Mouse (Mus musculus) embryonic facial prominence, embryonic 10.5 days (tissue): ENCODE measurements around the gene Gm13090. TPM values are rescaled to one million over a fixed set of nuclear protein-coding genes. Genes with fewer than 3 reads are reported as not detected.

Experiments
- DNase-seq: peaks from one replicate; pipeline ENCODE4 v3.0.0-alpha.2; 2017; ENCODE audit warnings: low spot score
- H3K27ac ChIP-seq: fragments of 300-500 bp; sonication (generic); replicated peaks from 2 replicates; pipeline ENCODE4 v1.5.1; 2016; ENCODE audit warnings: mild to moderate bottlenecking
- H3K27me3 ChIP-seq: fragments of 300-500 bp; sonication (generic); replicated peaks from 2 replicates; pipeline ENCODE4 v1.6.1; 2016; ENCODE audit warnings: low read depth, mild to moderate bottlenecking; ENCODE audit not compliant: poor library complexity, severe bottlenecking
- H3K36me3 ChIP-seq: fragments of 300-500 bp; sonication (generic); replicated peaks from 2 replicates; pipeline ENCODE4 v1.6.1; 2016; ENCODE audit warnings: mild to moderate bottlenecking, moderate library complexity
- H3K4me1 ChIP-seq: fragments of 300-500 bp; sonication (generic); 2 replicates; pipeline ENCODE4 v1.6.1; 2016
- H3K4me3 ChIP-seq: fragments of 300-500 bp; sonication (generic); 2 replicates; pipeline ENCODE4 v1.5.1; 2016; ENCODE audit warnings: mild to moderate bottlenecking, moderate library complexity
- H3K9me3 ChIP-seq: fragments of 300-500 bp; sonication (generic); 2 replicates; pipeline ENCODE4 v1.6.1; 2016; ENCODE audit warnings: mild to moderate bottlenecking
- WGBS: fragments of 180-500 bp; shearing (Covaris S2); methylation state at CpG from one replicate; pipeline ENCODE4 v1.1.7; 2016; 5-methylcytosine and 5-hydroxymethylcytosine counted together
- polyA plus RNA-seq: library from polyadenylated mRNA; unstranded; fragments of >200 nt; fragmentation: Nextera tagmentation; extraction: Ambion mirVana; gene quantifications from 2 replicates; pipeline ENCODE4 v1.2.1, GENCODE M21; 2016

Gm13090 gene
- polyA plus RNA-seq, 1 experiment from 2014 or later, result not detected

DNA sequence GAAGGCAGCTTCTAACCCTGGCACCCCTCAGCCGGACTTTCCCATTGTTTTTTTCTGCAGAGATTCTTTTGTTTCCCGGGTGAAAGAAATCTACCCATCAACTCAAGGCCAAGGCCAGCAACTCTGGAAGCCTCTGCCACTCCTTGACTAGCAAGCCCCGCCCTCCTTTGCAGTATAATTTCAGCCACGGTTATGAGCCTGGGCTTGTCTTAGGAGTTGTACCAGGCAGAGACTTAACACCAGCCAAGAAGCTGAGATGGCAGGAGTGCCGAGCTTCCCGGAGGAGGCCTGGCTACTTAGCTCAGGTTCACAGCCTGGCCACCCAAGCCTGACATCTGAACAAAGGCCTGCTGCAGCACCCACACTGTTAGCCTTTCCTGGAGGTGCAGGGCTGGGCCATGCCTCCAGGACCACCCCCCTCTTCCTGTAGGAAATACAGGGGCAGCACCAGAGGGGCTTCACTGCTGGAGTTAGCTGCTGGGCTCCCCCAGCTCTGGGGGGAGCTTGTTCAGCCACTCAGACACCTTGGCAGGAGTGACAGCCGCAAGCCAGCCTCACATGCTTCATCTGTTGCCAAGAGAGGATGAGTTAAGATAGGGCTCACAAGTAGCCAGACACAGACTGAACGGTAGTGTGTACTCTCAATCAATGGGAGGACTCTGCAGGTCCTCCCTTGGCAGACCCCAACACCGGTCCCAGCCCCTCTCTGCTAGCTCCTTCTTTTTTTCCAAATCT lies 41.6 kb downstream of the Gm13090 start:
- no peaks in the 10 kb centered on the region for H3K9me3 ChIP-seq
- peaks cover 11% of the 10 kb centered on the region; the same call in 1 of the 2 replicates for H3K36me3 ChIP-seq
- 67% methylated on average over 9 of the region's 9 CpGs for WGBS
- peak overlapping the region; percentile 72 for H3K27ac ChIP-seq
- peaks cover 45% of the 10 kb centered on the region for H3K4me1 ChIP-seq
- DNase-seq, result no peak
- peaks cover 21% of the 10 kb centered on the region for H3K27me3 ChIP-seq
- H3K4me3 ChIP-seq, result no peak overlapping the region

DNA sequence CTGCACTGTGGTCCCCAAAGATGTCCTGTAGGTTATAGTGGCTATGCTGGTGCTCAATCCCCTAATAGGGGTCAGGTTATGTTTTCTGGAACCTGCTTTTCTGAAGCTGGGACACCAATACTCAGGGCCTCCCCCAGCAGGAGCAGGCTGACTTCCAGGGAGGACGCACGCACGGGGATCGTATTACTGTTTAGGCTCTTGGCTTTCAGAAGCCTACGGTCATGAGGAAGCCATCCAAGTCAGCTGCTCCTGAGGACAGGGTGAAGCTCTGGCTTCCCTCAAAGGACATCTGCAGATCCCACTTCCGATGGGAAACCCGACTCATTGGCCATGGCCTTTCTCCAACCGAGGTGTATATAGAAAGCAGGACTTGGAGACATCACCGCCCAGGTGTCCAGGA lies 43.1 kb downstream of the Gm13090 start:
- Histone ChIP-seq H3K4me3 (no peak overlapping the region), H3K9me3 (no peaks in the 10 kb centered on the region), H3K27ac (no peak overlapping the region), H3K36me3 (no peaks in the 10 kb centered on the region), H3K27me3 (peaks cover 25% of the 10 kb centered on the region), H3K4me1 (peaks cover 38% of the 10 kb centered on the region)
- 76% methylated on average over 9 of the region's 9 CpGs for WGBS
- no peak for DNase-seq

DNA sequence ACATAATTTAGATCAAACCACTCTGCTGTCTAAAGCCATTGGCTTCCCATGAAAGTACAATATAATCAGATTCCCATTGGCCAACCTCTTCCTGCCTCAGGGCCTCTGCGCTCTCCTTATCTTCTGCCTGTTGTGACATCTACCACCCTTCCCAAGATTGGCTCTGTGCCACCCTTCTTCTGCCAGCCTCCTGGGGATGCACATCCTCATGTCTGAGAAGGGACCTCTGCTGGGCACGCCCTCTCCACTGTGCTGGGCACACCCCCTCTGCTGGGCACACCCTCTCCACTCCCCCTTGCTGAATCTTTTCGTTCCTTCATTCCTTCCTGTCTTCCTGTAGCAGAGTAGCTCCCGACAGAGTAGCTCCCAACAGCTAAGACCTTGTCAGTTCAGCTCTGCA lies 44.4 kb downstream of the Gm13090 start:
- Histone ChIP-seq H3K36me3 (no peaks in the 10 kb centered on the region), H3K27me3 (peaks cover 36% of the 10 kb centered on the region), H3K4me1 (peaks cover 39% of the 10 kb centered on the region), H3K9me3 (no peaks in the 10 kb centered on the region), H3K27ac (no peak overlapping the region), H3K4me3 (no peak overlapping the region)
- no peak for DNase-seq
- 76% methylated on average over 4 of the region's 4 CpGs for WGBS

DNA sequence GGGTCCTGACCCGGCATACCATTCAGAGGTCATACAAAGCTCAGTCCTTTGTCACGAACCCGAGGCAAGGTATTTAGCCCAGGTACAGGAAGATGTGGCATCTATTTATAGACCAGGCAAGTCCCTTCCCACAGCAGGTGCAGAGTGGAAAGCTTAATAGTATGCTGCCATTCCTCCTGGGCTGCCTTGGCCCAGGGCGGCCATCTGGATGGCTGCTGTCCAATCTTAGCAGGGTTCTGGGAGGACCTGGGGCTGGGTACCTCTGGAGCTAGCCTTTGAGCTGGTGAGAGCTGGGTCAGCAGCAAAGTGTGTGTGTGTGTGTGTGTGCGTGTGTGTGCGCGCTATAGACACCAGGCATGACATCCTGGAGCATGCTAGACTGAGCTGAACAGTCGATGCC lies 46.1 kb downstream of the Gm13090 start:
- H3K27ac ChIP-seq, result no peak overlapping the region
- no peaks in the 10 kb centered on the region for H3K36me3 ChIP-seq
- 85% methylated on average over 8 of the region's 8 CpGs for WGBS
- peaks cover 44% of the 10 kb centered on the region for H3K27me3 ChIP-seq
- H3K4me3 ChIP-seq, result no peak overlapping the region
- H3K4me1 ChIP-seq, result peaks cover 43% of the 10 kb centered on the region
- no peak for DNase-seq
- H3K9me3 ChIP-seq, result no peaks in the 10 kb centered on the region

DNA sequence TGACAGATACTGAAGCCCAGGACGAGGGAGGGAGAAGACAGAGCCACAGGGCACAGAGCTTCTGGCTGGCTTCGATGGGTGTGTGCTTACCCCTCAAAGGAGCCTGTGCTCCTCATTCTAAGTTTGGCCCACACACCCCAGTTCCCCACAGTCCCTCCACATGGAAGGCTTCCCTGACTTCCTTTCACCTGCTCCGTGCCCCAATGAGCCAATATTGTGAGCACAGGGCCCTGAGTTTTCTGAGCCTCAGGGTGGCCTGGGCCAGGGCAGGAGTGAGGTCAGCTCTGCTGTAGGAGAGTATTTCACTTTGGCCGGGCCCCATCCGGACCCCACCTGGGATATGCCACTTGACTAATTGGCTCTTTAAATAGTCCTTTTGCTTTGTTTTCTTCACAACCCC lies 48.3 kb downstream of the Gm13090 start:
- peaks cover 40% of the 10 kb centered on the region for H3K4me1 ChIP-seq
- H3K4me3 ChIP-seq, result no peak overlapping the region
- no peaks in the 10 kb centered on the region for H3K36me3 ChIP-seq
- no peak for DNase-seq
- peaks cover 48% of the 10 kb centered on the region for H3K27me3 ChIP-seq
- WGBS, result 60% methylated on average over 5 of the region's 5 CpGs
- H3K9me3 ChIP-seq, result no peaks in the 10 kb centered on the region
- no peak overlapping the region for H3K27ac ChIP-seq

DNA sequence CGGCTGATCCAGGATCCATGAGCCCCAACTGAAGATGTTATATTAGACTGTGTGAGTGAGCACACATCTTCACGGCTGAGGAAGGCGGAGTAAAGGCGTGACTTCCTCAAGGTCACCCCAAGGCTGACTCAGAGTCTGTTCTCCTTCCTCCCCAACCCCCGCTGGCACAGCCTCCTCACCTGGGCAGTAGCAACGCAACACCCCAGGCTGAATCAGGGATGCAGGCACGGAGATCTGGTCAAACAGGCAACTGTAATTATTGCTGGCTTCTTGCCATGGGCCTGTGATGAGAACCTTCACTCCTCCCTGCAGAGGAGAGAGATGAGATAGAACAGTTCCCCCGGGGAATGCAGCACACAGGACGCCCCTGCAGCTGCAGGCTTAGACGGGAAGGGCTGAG lies 48.8 kb downstream of the Gm13090 start:
- no peak for DNase-seq
- H3K36me3 ChIP-seq, result no peaks in the 10 kb centered on the region
- H3K4me1 ChIP-seq, result peaks cover 39% of the 10 kb centered on the region
- H3K9me3 ChIP-seq, result no peaks in the 10 kb centered on the region
- 39% methylated on average over 10 of the region's 10 CpGs for WGBS
- H3K27me3 ChIP-seq, result peaks cover 48% of the 10 kb centered on the region
- no peak overlapping the region for H3K27ac ChIP-seq
- H3K4me3 ChIP-seq, result no peak overlapping the region

DNA sequence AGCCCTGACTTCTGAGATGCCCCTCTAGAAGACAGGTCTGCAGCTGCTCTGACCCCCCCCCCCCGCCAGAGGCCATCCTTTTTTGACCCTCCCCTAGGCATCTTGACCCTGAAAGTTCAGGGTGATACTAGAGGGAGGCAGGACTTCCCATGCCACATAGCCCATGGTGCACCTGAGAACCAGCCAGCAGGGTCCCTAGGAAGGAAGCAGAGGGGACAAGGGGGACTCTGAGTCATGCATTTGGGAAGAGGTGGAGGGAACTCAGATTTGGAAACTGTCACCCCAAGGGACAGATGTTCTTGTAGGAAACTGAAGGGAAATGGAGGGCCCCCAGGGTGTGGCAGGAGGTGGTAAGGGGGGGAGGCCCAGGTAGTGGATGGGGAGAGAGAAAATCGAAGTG lies 49.2 kb downstream of the Gm13090 start:
- H3K4me1 ChIP-seq, result peaks cover 39% of the 10 kb centered on the region
- 0 out of 2 replicates have a peak, but pooled peaks cover 2% of the 10 kb centered on the region for H3K9me3 ChIP-seq
- no peaks in the 10 kb centered on the region for H3K36me3 ChIP-seq
- 0 out of 2 replicates have a peak overlapping the region, but pooled peaks have one; percentile 3 for H3K27ac ChIP-seq
- peaks cover 48% of the 10 kb centered on the region for H3K27me3 ChIP-seq
- WGBS, result 17% methylated on average over 2 of the region's 2 CpGs
- H3K4me3 ChIP-seq, result no peak overlapping the region
- DNase-seq, result no peak

DNA sequence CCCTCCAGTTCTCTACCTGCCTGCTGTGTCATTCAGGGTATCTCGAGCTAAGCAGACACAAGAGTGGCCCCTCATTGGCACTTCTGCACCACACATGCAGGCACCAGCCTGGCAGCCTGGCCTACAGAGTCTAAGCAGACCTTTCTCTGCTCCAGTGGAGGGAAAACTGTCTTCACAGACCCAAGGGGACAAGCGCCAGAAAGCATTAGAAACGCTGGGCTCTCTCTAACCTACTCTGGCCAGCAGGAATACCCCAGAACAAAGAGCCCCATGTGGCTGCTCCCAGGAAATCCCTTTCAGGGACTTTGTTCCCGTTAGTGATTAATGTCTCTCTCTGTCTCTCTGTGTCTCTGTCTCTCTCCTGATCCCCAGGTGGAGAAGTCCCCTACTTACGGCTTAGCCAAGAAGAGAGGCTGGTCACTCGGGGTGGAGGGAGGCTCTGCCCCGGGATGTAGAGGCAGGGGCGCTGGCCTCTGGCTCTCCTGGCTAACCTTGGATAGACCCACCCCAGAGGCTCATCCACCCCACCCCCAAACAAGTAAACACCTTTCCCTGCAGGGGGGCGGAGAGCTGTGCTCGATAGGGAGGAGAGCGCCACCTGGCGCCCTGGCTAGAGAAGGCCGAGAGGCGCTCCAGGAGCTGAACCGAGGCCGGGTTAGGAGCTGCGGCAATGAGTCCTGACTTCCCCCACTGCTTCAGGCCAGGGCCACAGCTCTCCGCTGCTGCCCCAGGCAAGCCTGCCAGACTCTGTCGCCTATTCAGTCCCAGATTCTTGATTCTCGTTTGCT lies 49.9 kb downstream of the Gm13090 start:
- peak overlapping the region; percentile 76 for H3K27ac ChIP-seq
- peaks cover 39% of the 10 kb centered on the region for H3K4me1 ChIP-seq
- H3K27me3 ChIP-seq, result peaks cover 48% of the 10 kb centered on the region
- peaks cover 8% of the 10 kb centered on the region; the same call in 1 of the 2 replicates for H3K9me3 ChIP-seq
- peak; percentile 86 for DNase-seq
- peak overlapping the region; percentile 42 for H3K4me3 ChIP-seq
- H3K36me3 ChIP-seq, result no peaks in the 10 kb centered on the region
- 4% methylated on average over 20 of the region's 20 CpGs for WGBS

DNA sequence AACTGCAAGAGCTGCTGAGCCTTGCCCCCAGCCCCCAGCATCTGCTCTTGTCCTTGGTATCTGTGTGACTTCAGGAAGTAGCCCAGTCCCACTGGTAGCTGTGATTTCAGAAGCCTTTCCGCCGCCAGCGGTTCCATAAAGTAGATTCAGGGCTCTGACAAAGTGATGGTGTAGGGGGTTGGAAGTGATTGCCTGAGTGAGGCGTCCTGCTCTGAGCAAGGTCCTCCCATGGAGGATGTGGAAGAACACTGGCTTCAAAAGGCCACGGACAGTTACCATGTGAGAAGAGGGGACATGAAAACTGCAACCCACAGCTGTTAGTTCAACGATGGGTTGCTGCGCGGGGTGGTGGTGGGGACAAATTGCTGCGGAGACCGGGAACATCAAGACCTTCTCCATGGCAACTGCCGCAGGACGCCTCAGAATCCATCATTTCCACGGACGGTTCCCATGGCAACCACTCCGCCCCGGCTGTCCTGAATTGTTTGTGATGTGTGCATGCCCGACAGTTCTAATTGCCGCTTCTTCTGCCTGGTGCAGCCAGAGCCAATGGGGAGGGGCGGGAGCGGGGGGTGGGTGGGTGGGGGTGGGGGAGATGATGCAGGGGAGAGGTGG lies 51.1 kb downstream of the Gm13090 start:
- WGBS, result 11% methylated on average over 20 of the region's 20 CpGs
- Histone ChIP-seq H3K36me3 (no peaks in the 10 kb centered on the region), H3K4me3 (peak overlapping the region; percentile 40), H3K4me1 (peaks cover 39% of the 10 kb centered on the region), H3K27me3 (peaks cover 47% of the 10 kb centered on the region), H3K27ac (peak overlapping the region; percentile 76), H3K9me3 (peaks cover 15% of the 10 kb centered on the region)
- DNase-seq, result peak; percentile 81

Other genes starting within 250 kb of the Gm13090 start
- gene Errfi1, start 235.7 kb upstream of the Gm13090 start, polyA plus RNA-seq, result 27.0 and 28.1 TPM in 2 replicates
- 496 and 508 TPM in 2 replicates for gene Park7, start 175.1 kb upstream of the Gm13090 start, polyA plus RNA-seq
- 0.38 and 0.69 TPM in 2 replicates for gene Tnfrsf9, start 175.0 kb upstream of the Gm13090 start, polyA plus RNA-seq
- not detected in 2 replicates for gene Uts2, start 92.5 kb upstream of the Gm13090 start, polyA plus RNA-seq
- 7.8 TPM in 2 replicates for gene Per3, start 44.9 kb upstream of the Gm13090 start, polyA plus RNA-seq
- gene Vamp3, start 31.6 kb upstream of the Gm13090 start, polyA plus RNA-seq, result 105 and 110 TPM in 2 replicates